Mouse (Mus musculus) midbrain, embryonic 14.5 days (tissue): ENCODE measurements around the gene Ccl22. TPM values are rescaled to one million over a fixed set of nuclear protein-coding genes. Genes with fewer than 3 reads are reported as not detected.

ENCODE experiments used
- ATAC-seq: fragments of 200-750 bp; cut with Nextera tagmentation; 2 replicates; pipeline ENCODE4 v1.8.0; 2017; ENCODE audit warnings: moderate number of reproducible peaks, moderate library complexity; ENCODE audit not compliant: low FRiP score, low TSS enrichment
- DNase-seq: peaks from one replicate; pipeline ENCODE4 v3.0.0-alpha.2; 2015
- H3K27ac ChIP-seq: fragments of 300-500 bp; sonication (generic); replicated peaks from 2 replicates; pipeline ENCODE4 v1.5.1; 2014; ENCODE audit warnings: mild to moderate bottlenecking, low read depth, low read length, moderate library complexity
- H3K27me3 ChIP-seq: fragments of 300-500 bp; sonication (generic); 2 replicates; pipeline ENCODE4 v1.6.1; 2014; ENCODE audit warnings: low read length, control low read depth, mixed read lengths; ENCODE audit not compliant: control insufficient read depth, insufficient read depth
- H3K36me3 ChIP-seq: fragments of 300-500 bp; sonication (generic); 2 replicates; pipeline ENCODE4 v1.6.1; 2014; ENCODE audit warnings: low read length, control low read depth; ENCODE audit not compliant: control insufficient read depth, insufficient read depth
- H3K4me1 ChIP-seq: fragments of 300-500 bp; sonication (generic); 2 replicates; pipeline ENCODE4 v1.6.1; 2014; ENCODE audit warnings: mild to moderate bottlenecking, antibody characterized with exemption, low read length, control low read depth; ENCODE audit not compliant: control insufficient read depth, insufficient read depth
- H3K4me2 ChIP-seq: fragments of 300-500 bp; sonication (generic); 2 replicates; pipeline ENCODE4 v1.6.1; 2014; ENCODE audit warnings: mild to moderate bottlenecking, low read length, moderate library complexity
- H3K4me3 ChIP-seq: fragments of 300-500 bp; sonication (generic); replicated peaks from 2 replicates; pipeline ENCODE4 v1.5.1; 2014; ENCODE audit warnings: low read depth, low read length
- H3K9ac ChIP-seq: fragments of 300-500 bp; sonication (generic); replicated peaks from 2 replicates; pipeline ENCODE4 v1.6.1; 2014; ENCODE audit warnings: mild to moderate bottlenecking, low read length, moderate library complexity
- H3K9me3 ChIP-seq: fragments of 300-500 bp; sonication (generic); 2 replicates; pipeline ENCODE4 v1.6.1; 2016; ENCODE audit warnings: low read length, control low read depth, mixed read lengths; ENCODE audit not compliant: control insufficient read depth
- WGBS: fragments of 180-500 bp; shearing (Covaris S2); extraction: QIAGEN DNeasy Blood & Tissue Kit; methylation state at CpG from one replicate; pipeline ENCODE4 v1.1.7; 2014; 5-methylcytosine and 5-hydroxymethylcytosine counted together
- polyA plus RNA-seq: library from polyadenylated mRNA; unstranded; fragments of >200 nt; fragmentation: Nextera tagmentation; extraction: Ambion mirVana; gene quantifications from 2 replicates; pipeline ENCODE4 v1.2.1, GENCODE M21; 2014

Ccl22 gene
- polyA plus RNA-seq, 1 experiment from 2014 or later: 0.67 TPM

DNA sequence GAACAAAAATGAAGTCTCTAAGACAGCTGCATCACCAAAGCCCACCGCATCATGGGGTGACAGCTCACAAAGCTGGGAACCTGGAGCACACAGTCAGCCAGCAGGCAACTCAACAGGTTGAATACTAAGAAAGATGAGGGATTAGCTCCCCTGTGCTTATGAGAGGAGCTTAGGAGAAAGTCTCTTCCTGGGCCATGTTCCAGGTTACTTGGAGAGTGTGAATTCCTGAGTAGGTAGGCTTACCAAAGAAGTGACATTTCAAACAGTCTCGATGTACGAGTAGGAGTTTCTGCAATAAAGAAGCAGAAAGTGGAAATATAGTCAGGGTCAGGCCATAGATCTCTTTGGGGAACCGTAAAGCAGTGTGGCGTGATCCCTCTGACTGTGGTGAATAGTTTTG is 906 bp upstream of the Ccl22 start:
- DNase-seq (no peak), ATAC-seq (no peak)
- Histone ChIP-seq H3K9me3 (no peaks in the 10 kb centered on the region), H3K4me1 (no peaks in the 10 kb centered on the region), H3K27me3 (no peaks in the 10 kb centered on the region), H3K4me2 (no peak overlapping the region), H3K4me3 (no peak overlapping the region), H3K27ac (no peak overlapping the region), H3K9ac (no peak overlapping the region), H3K36me3 (no peaks in the 10 kb centered on the region)
- 89% methylated on average over 5 of the region's 5 CpGs for WGBS

- H3K27me3 ChIP-seq: no peaks in the 10 kb centered on the region
- no peaks in the 10 kb centered on the region for H3K4me1 ChIP-seq
- WGBS: 84% methylated on average over 9 of the region's 9 CpGs
- no peak overlapping the region for H3K27ac ChIP-seq
- H3K9me3 ChIP-seq: no peaks in the 10 kb centered on the region
- no peak overlapping the region for H3K9ac ChIP-seq
- ATAC-seq (no peak), DNase-seq (no peak)
- H3K36me3 ChIP-seq: no peaks in the 10 kb centered on the region
- no peak overlapping the region for H3K4me3 ChIP-seq
- H3K4me2 ChIP-seq: no peak overlapping the region
These were observed 418 bp upstream of the Ccl22 start for GRCm38 (mm10) chr8:94744972-94745371.

DNA sequence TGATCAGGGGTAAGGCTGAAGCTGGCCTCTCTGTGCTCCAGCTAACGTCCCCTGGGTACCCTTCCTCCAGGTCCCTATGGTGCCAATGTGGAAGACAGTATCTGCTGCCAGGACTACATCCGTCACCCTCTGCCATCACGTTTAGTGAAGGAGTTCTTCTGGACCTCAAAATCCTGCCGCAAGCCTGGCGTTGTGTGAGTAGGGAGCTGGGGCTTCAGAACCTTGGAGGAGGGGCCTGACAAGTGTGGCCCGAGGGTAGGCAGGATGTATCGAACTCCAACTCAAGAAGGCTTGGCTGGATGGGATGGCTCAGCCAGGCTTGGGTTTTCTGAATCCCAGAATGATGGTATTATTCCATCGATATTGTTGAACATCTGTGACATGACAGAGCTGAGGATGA is 1.4 kb downstream of the Ccl22 start:
- 87% methylated on average over 8 of the region's 8 CpGs for WGBS
- no peak for ATAC-seq
- H3K27me3 ChIP-seq: no peaks in the 10 kb centered on the region
- H3K9ac ChIP-seq: no peak overlapping the region
- no peak overlapping the region for H3K4me2 ChIP-seq
- H3K4me1 ChIP-seq: no peaks in the 10 kb centered on the region
- H3K36me3 ChIP-seq: no peaks in the 10 kb centered on the region
- H3K9me3 ChIP-seq: no peaks in the 10 kb centered on the region
- H3K27ac ChIP-seq: no peak overlapping the region
- no peak overlapping the region for H3K4me3 ChIP-seq
- no peak for DNase-seq

GRCm38 (mm10) chr8:94748363-94748762 is 3.0 kb downstream of the Ccl22 start:
- H3K27ac ChIP-seq: no peak overlapping the region
- H3K9ac ChIP-seq: no peak overlapping the region
- ATAC-seq: no peak
- no peaks in the 10 kb centered on the region for H3K27me3 ChIP-seq
- H3K4me2 ChIP-seq: no peak overlapping the region
- H3K36me3 ChIP-seq: no peaks in the 10 kb centered on the region
- DNase-seq: no peak
- H3K4me1 ChIP-seq: no peaks in the 10 kb centered on the region
- H3K9me3 ChIP-seq: no peaks in the 10 kb centered on the region
- WGBS: 66% methylated on average over 4 of the region's 4 CpGs
- no peak overlapping the region for H3K4me3 ChIP-seq

GRCm38 (mm10) chr8:94749942-94750341 is 4.6 kb downstream of the Ccl22 start:
- Histone ChIP-seq H3K27ac (no peak overlapping the region), H3K9ac (no peak overlapping the region), H3K4me1 (no peaks in the 10 kb centered on the region), H3K27me3 (no peaks in the 10 kb centered on the region), H3K4me3 (no peak overlapping the region), H3K9me3 (no peaks in the 10 kb centered on the region), H3K4me2 (no peak overlapping the region), H3K36me3 (no peaks in the 10 kb centered on the region)
- 82% methylated on average over 3 of the region's 3 CpGs for WGBS
- DNase-seq: no peak
- no peak for ATAC-seq

DNA sequence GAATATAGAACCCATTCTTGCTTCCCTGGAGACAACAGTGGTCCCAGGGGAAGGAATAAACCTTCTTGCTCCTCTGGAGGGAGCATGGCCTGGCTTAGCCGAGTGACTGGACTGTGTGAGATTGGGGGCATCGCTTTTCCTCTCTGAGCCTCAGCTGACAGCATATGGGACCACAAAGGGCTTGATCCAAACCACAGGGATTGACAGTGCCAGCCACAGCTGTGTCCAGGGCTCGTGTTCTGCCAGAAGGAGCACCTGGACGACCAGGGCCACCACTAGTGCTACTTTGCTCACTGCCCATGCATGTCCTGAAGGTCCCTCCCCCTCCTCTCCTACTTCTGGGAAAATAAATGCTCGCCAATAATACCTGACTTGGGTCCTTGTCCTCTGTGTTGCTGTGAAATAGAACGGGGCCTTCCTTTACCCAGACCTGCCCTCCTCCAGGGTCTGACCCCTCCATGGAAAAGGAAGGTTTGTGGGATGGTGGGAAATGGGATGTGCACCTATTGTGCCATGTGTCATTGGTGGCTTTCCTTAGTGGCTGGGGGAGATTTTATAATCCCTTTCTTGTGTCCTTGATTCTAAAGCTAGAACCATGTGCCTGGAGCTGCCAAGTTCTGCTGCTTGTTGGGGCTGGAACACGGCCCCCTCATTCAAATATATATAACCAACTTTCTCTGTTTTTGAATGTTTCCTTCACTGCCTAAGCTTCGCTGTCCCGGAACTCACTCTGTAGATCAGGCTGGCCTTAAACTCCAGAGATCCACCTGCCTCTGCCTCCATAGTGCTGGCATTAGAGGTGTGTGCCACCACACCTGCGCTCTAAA is 5.8 kb downstream of the Ccl22 start:
- Histone ChIP-seq H3K27ac (no peak overlapping the region), H3K36me3 (no peaks in the 10 kb centered on the region), H3K9ac (no peak overlapping the region), H3K9me3 (no peaks in the 10 kb centered on the region), H3K27me3 (no peaks in the 10 kb centered on the region), H3K4me2 (no peak overlapping the region), H3K4me1 (no peaks in the 10 kb centered on the region), H3K4me3 (no peak overlapping the region)
- DNase-seq: no peak
- 80% methylated on average over 10 of the region's 10 CpGs for WGBS
- ATAC-seq: no peak

- Histone ChIP-seq H3K27ac (no peak overlapping the region), H3K9ac (no peak overlapping the region), H3K4me1 (no peaks in the 10 kb centered on the region), H3K36me3 (no peaks in the 10 kb centered on the region), H3K9me3 (no peaks in the 10 kb centered on the region), H3K4me3 (no peak overlapping the region), H3K4me2 (no peak overlapping the region), H3K27me3 (no peaks in the 10 kb centered on the region)
- ATAC-seq: no peak
- DNase-seq: no peak
- WGBS: 88% methylated on average over 2 of the region's 2 CpGs
These were observed 8.6 kb downstream of the Ccl22 start for GRCm38 (mm10) chr8:94754006-94754405.

DNA sequence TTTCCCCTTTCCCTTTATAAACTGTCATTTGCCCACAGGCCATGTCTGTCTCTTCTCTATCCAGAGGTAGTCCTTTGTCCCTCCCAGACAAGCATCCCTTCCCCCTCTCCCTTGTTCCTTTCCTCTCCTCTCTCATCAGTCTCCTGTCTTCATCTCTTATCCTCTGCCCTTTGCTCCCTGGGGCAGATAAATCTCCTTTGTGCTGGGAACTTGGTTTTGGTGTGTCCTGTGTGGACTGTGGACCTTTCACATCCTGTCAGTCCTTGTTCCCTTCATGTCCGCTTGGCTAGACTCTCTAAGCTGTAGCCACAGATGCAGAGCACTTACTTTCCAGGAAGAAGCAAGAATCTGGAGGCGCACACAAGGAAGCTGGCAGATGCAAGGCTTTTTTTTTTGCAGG is 9.1 kb downstream of the Ccl22 start:
- Histone ChIP-seq H3K27ac (no peak overlapping the region), H3K36me3 (no peaks in the 10 kb centered on the region), H3K4me1 (no peaks in the 10 kb centered on the region), H3K4me3 (no peak overlapping the region), H3K27me3 (no peaks in the 10 kb centered on the region), H3K9ac (no peak overlapping the region), H3K4me2 (no peak overlapping the region), H3K9me3 (no peaks in the 10 kb centered on the region)
- WGBS: 56% methylated on average over 2 of the region's 2 CpGs
- DNase-seq (no peak), ATAC-seq (no peak)

GRCm38 (mm10) chr8:94767035-94767434 is 21.6 kb downstream of the Ccl22 start:
- 85% methylated on average over 9 of the region's 9 CpGs for WGBS
- no peak for ATAC-seq

More at GRCm38 (mm10) chr8:94767035-94767434, 21.6 kb downstream of the Ccl22 start:
- Histone ChIP-seq H3K9me3 (no peaks in the 10 kb centered on the region), H3K36me3 (no peaks in the 10 kb centered on the region), H3K4me2 (no peak overlapping the region), H3K4me1 (peaks cover 7% of the 10 kb centered on the region), H3K27me3 (peaks cover 10% of the 10 kb centered on the region; the same call in 1 of the 2 replicates), H3K27ac (no peak overlapping the region), H3K9ac (no peak overlapping the region), H3K4me3 (no peak overlapping the region)
- no peak for DNase-seq
